Mouse (Mus musculus) cerebellum, postnatal 4 days (tissue): Measurements from ENCODE around the gene Adam22.
"Not testable (repeated sequence)": the region's sequence is repeated elsewhere in the genome, so short reads cannot be mapped to it uniquely, and the experiment has no call there.

Experiments
- DNase-seq, 2 experiments: peaks; one replicate each; pipeline ENCODE4 v3.0.0; 2022; ENCODE audit warnings: low spot score in 2 of 2, mixed read lengths in 1 of 2

Gene Adam22

DNA sequence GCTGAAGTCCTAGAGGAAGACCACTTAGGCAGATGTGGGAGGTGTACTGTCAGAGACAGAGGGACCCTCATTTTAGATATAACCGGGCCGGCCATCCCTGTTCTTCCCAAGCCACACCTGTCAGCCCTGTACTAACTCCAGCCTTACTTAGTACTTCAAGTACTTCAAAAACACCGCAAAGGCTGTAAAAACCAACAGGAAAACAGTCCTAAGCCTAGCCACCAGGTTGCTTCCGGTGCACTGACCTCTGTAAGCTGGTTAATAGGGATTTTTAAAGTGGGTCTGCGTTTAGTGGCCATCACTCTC is 311.0 kb downstream of the Adam22 start:
- DNase-seq = no peak

DNA sequence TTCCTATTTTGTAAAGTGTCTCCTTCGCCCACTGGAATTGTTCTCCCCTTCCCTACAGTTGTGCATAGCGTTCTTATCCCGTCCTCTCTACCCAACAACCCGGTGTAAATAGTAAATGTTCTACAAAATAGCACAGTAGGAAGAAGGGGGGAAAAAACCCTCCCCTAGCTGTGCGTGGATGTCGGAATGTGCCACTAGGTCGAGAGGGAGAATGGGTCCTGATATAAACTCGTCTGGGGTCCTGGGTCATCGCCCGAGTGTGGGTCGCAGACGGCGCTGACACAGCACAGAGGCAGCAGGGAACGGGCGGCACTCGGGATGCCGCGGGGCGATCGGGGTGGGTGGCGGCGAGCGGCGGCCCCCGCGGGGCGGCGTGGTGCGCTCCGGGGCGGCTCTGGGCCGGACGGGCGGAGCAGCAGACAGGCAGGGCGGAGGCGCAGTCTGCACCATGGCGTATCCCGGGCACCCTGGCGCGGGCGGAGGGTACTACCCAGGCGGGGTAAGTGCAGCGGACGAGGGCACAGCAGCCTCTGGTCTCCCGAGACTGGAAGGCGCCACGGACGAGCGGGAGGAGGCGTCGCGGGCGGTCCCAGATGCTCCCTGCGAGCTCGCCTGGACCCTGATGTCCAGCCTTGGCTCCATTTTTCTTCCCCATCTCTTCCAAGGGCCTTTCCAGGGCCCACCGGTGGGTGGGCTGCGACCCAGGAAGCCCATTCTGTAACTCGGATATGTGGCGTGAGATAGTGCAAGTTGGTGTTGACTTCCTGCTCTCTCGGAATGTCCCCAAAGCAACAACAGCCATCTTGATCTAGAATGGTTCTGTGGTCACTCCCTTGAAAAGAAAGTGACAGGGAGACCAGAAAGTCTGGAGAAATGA is 311.6 kb downstream of the Adam22 start:
- peak; percentile 50 to 61 for DNase-seq

DNA sequence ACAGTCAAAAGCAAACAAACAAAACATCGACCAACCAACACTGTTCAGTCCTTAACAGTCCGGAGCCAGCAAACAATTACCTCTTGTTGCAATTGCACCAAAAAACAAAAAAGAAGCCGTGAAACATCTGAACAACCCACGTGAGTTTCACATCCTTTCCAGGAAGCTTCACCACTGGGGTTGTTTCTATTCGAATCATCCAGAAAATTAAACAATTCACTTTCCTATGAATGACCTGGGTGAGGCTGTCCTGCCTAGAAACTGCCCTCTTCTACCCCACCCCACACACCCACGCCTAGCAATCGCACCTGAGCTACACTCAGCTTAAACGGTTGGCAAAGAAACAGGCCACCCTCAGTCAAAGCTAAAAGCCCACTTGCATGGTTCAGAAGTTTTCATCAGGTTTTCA is 312.2 kb downstream of the Adam22 start:
- DNase-seq = no peak

DNA sequence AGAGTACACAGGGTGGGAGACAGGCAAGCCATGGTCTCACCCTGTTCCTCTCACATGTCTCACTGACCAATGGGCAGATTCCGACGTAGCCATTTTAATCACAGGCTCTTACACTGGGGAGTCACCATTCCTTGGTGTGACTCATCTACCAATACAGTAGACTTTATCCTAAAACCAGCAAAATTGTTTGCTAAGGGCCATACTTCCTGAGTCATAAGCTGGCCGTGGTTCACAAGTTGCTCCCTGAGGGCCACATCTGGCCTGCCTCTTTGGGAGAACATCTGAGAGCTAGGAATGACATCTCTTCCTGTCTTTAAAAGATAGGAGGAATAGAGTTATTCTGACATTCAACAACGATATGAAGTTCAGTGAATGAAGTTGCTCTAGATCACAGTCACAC is 314.1 kb downstream of the Adam22 start:
- no peak for DNase-seq

DNA sequence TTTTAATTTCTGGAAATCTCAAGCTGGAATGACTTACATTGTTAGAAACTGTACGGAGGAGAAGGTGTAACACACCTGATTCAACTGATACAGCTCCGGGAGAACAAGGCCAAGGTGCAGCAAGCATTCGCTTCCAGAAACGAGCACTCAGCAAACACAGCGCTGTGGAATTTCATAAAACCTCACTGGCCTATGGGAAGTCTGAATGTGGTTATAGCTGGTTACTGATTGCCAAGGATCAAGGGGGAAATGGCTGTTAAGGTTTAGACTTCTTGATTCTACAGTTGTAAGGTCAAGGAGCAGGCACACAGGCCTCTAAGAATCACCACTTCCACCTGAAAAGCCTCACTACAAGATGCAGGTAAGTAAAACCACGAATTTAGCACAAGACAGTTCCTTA is 322.1 kb downstream of the Adam22 start, which contains the start of gene Sri:
Gene Sri, plus strand, starts transcription at position 224 of the 400 bp plus-strand sequence.
- DNase-seq = no peak

DNA sequence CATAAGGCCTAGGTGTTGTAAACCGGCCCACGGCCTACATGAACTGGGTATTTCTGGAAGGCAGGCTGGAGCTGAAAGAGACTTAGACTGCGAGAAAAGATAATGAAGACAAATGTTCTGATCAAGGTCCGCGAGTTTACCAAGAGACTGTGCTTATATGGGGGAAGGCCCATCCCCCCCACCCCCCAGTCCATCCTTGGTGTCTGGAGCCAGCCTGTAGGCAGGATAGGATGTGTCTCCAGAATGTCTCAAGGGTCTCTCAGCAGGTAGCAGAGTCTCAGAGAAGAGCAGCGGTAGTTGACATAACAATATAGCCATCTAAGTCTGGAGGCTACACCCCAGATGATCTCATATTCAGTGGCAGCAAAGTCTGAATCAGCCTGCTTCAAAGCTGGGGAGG is 333.4 kb downstream of the Adam22 start:
- not testable (repeated sequence) for DNase-seq
